Mouse (Mus musculus) hindbrain, postnatal 0 days (tissue): ENCODE measurements around the gene Mgat4a. TPM values are rescaled to one million over a fixed set of nuclear protein-coding genes. Genes with fewer than 3 reads are reported as not detected.
A peak's percentile ranks its signal among the peaks of the same experiment; 100 is the strongest.

Experiments
- ATAC-seq: fragments of 200-750 bp; cut with Nextera tagmentation; 2 replicates; pipeline ENCODE4 v1.8.0; 2017; ENCODE audit warnings: mild to moderate bottlenecking, moderate TSS enrichment, moderate library complexity
- DNase-seq: peaks from one replicate; pipeline ENCODE4 v3.0.0-alpha.2; 2015; ENCODE audit warnings: low spot score
- H3K27ac ChIP-seq: fragments of 300-500 bp; sonication (generic); 2 replicates; pipeline ENCODE4 v1.5.1; 2014; ENCODE audit warnings: mild to moderate bottlenecking
- H3K27me3 ChIP-seq: fragments of 300-500 bp; sonication (generic); 2 replicates; pipeline ENCODE4 v1.6.1; 2014; ENCODE audit warnings: low read length, mixed read lengths; ENCODE audit not compliant: insufficient read depth
- H3K36me3 ChIP-seq: fragments of 300-500 bp; sonication (generic); 2 replicates; pipeline ENCODE4 v1.6.1; 2014; ENCODE audit warnings: low read length, mixed read lengths; ENCODE audit not compliant: insufficient read depth
- H3K4me1 ChIP-seq: fragments of 300-500 bp; sonication (generic); 2 replicates; pipeline ENCODE4 v1.6.1; 2014; ENCODE audit warnings: antibody characterized with exemption, low read length, mixed read lengths; ENCODE audit not compliant: insufficient read depth
- H3K4me2 ChIP-seq: fragments of 300-500 bp; sonication (generic); 2 replicates; pipeline ENCODE4 v1.6.1; 2014; ENCODE audit warnings: low read depth, mild to moderate bottlenecking, low read length, moderate library complexity, mixed read lengths
- H3K4me3 ChIP-seq: fragments of 300-500 bp; sonication (generic); 2 replicates; pipeline ENCODE4 v1.5.1; 2014; ENCODE audit warnings: low read length
- H3K9ac ChIP-seq: fragments of 300-500 bp; sonication (generic); replicated peaks from 2 replicates; pipeline ENCODE4 v1.6.1; 2014; ENCODE audit warnings: mild to moderate bottlenecking, low read length, moderate library complexity, mixed read lengths
- H3K9me3 ChIP-seq: fragments of 300-500 bp; sonication (generic); 2 replicates; pipeline ENCODE4 v1.6.1; 2016; ENCODE audit warnings: low read length, mixed read lengths
- CTCF ChIP-seq: IDR thresholded peaks from 2 replicates; pipeline ENCODE4 v1.5.1; 2016; ENCODE audit warnings: antibody characterized with exemption, control low read depth, low read depth
- WGBS: fragments of 180-500 bp; shearing (Covaris S2); extraction: QIAGEN DNeasy Blood & Tissue Kit; methylation state at CpG from one replicate; pipeline ENCODE4 v1.1.7; 2014; 5-methylcytosine and 5-hydroxymethylcytosine counted together
- polyA plus RNA-seq: library from polyadenylated mRNA; unstranded; fragments of >200 nt; fragmentation: Nextera tagmentation; extraction: Ambion mirVana; gene quantifications from 2 replicates; pipeline ENCODE4 v1.2.1, GENCODE M21; 2015
- total RNA-seq: library from RNA; depleted of rRNA; stranded (reverse); fragments of >200 nt; gene quantifications from 2 replicates; pipeline ENCODE4 v1.2.3, GENCODE M21; 2014

The Mgat4a gene
- total and polyA plus RNA-seq, 2 experiments from 2014 or later = 10.5 to 20.0 TPM

DNA sequence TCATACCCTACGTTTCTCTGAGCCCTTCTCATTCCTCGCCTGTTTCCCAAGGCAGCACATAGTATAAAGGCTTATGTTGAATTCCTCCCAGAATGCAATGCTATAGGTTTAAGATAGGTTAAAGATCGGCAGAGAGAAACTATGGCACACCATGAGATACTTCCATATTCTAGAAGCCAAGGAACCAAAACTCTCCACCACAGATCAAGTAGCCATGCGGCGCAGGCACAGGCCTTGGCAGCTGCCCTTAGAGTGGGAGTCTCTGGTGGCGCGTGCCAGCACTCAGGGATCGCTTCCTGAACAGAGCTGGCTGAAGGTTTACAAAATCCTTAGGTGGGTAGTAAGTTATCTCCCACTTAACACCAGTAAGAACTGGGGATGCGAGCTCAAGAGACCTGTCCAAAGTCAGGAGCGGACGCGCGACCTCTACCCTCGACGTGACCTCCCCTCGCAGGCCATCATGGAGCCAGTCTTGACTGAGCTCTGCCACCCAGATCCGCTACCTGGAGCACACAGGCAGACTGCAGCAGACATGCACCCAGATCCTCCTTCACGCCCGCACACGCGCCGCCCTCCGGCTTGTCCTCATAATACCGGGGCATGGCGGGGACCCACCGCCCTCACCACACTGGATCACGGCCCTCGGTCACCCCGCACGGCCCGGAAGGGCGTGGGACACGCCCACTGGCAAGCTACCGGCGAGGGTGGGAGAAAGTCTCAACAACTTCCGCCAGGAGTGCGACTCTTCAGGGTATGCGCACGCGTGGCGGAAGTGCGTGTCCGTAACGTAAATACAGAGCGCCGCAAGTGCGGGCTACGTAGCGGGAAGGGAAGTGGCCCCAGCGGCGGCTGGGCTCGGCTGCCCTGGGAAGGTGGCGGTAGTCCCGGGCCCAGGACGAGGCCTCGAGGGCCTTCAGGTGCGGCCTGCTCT is 111.2 kb downstream of the Mgat4a start, which contains the start of the genes Coa5 and Unc50:
TSS of gene Coa5 (minus strand) at position 738 of the 931 bp plus-strand sequence.
TSS of gene Unc50 (plus strand) at position 774 of the 931 bp plus-strand sequence.
- no peak for TF ChIP-seq CTCF
- Histone ChIP-seq H3K9ac (peak within 1 kb of the TSS; percentile 79), H3K4me2 (peak within 1 kb of the TSS; percentile 93), H3K4me3 (peak within 1 kb of the TSS; percentile 97), H3K36me3 (peaks cover 17% of the 10 kb centered on the region; the same call in 1 of the 2 replicates), H3K4me1 (peaks cover 12% of the 10 kb centered on the region; the same call in 1 of the 2 replicates), H3K9me3 (no peaks in the 10 kb centered on the region), H3K27me3 (no peaks in the 10 kb centered on the region), H3K27ac (peak within 1 kb of the TSS; percentile 85)
- ATAC-seq = peak; percentile 99
- 3% methylated on average over 57 of the region's 57 CpGs for WGBS
- peak; percentile 99 for DNase-seq

- Histone ChIP-seq H3K9me3 (no peaks in the 10 kb centered on the region), H3K4me3 (peak overlapping the region; percentile 97), H3K27me3 (no peaks in the 10 kb centered on the region), H3K9ac (peak overlapping the region; percentile 79), H3K27ac (no peak overlapping the region), H3K36me3 (peaks cover 15% of the 10 kb centered on the region; the same call in 1 of the 2 replicates), H3K4me1 (peaks cover 12% of the 10 kb centered on the region; the same call in 1 of the 2 replicates), H3K4me2 (peak overlapping the region; percentile 93)
- no peak for TF ChIP-seq CTCF
- DNase-seq = no peak
- ATAC-seq = no peak
- 62% methylated on average over 2 of the region's 2 CpGs for WGBS
Measured at GRCm38 (mm10) chr1:37428911-37429310, 111.9 kb downstream of the Mgat4a start.

DNA sequence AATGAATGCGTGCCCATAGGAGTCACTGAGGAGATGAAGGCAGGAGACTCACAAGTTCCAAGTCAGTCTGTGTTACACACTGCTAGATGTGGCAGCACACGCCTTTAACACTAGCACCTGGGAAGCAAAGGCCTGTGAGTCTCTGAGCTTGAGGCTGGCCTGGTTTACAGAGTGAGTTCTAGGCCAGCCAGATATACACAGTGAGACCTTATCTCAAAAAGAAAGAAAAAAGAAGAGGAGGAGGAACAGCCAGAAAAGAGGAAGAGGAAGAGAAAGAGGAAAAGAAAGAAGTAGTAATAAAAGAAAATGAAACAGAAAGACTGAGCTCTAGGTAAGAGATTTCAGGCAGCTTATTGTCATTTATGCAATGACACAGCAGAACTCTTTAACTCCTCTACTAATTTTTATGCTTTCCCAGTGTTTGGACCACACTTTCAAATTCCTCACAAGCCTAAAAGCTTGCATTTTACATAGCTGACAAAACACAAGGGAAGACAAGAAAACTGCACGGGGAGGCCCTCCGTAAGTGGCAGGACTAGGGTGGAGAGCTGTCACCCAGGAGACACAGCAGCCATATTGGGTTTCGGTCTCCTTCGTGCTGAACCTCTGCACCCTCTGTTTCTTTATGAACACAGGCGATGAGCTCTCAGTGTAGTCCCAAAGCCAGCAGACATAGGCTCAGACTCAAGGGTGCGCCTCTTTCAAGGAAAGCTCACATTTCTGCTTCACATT is 113.5 kb downstream of the Mgat4a start:
- Histone ChIP-seq H3K9me3 (no peaks in the 10 kb centered on the region), H3K9ac (no peak overlapping the region), H3K36me3 (peaks cover 1% of the 10 kb centered on the region; the same call in 1 of the 2 replicates), H3K27me3 (no peaks in the 10 kb centered on the region), H3K4me1 (peaks cover 12% of the 10 kb centered on the region; the same call in 1 of the 2 replicates), H3K4me2 (no peak overlapping the region), H3K4me3 (no peak overlapping the region), H3K27ac (no peak overlapping the region)
- DNase-seq (no peak), ATAC-seq (no peak)
- no peak for TF ChIP-seq CTCF
- 96% methylated on average over 8 of the region's 8 CpGs for WGBS

- ATAC-seq (peak; percentile 79), DNase-seq (peak; percentile 71)
- TF ChIP-seq CTCF = peak; percentile 100
- Histone ChIP-seq H3K27ac (no peak overlapping the region), H3K27me3 (no peaks in the 10 kb centered on the region), H3K9me3 (no peaks in the 10 kb centered on the region), H3K36me3 (peaks cover 17% of the 10 kb centered on the region), H3K4me1 (no peaks in the 10 kb centered on the region), H3K4me3 (no peak overlapping the region), H3K4me2 (no peak overlapping the region), H3K9ac (no peak overlapping the region)
- WGBS = 95% methylated on average over 1 of the region's 1 CpGs
Measured at GRCm38 (mm10) chr1:37419420-37419819, 121.4 kb downstream of the Mgat4a start.

- H3K4me3 ChIP-seq = no peak overlapping the region
- no peak overlapping the region for H3K4me2 ChIP-seq
- 90% methylated on average over 1 of the region's 1 CpGs for WGBS
- H3K9ac ChIP-seq = no peak overlapping the region
- no peak overlapping the region for H3K27ac ChIP-seq
- H3K4me1 ChIP-seq = no peaks in the 10 kb centered on the region
- no peaks in the 10 kb centered on the region for H3K9me3 ChIP-seq
- ATAC-seq (no peak), DNase-seq (no peak)
- peaks cover 16% of the 10 kb centered on the region for H3K36me3 ChIP-seq
- no peak for TF ChIP-seq CTCF
- no peaks in the 10 kb centered on the region for H3K27me3 ChIP-seq
Measured at GRCm38 (mm10) chr1:37415394-37415793, 125.4 kb downstream of the Mgat4a start.

DNA sequence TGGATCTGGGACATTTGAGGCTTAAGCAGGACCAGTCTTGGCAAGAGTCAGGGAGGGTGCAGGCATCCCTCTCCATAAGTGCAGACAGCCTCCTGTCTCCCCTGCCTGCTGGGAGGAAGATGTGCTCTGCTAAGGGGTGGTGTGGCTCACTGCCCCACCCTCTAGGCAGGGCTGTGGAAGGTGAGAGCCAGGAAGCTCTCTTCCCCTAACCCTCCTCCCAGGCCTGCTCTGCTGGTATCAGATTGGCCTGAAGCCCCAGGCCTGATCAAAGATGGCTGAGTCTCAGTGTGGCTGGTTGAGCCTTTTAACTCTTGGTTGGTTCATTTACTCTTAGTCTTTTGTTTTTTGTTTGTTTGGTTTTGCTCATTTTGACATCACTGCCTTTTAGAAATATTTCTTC is 131.2 kb downstream of the Mgat4a start:
- Histone ChIP-seq H3K4me2 (no peak overlapping the region), H3K27ac (no peak overlapping the region), H3K9ac (no peak overlapping the region), H3K27me3 (no peaks in the 10 kb centered on the region), H3K4me1 (no peaks in the 10 kb centered on the region), H3K9me3 (no peaks in the 10 kb centered on the region), H3K36me3 (no peaks in the 10 kb centered on the region), H3K4me3 (no peak overlapping the region)
- ATAC-seq = no peak
- no peak for TF ChIP-seq CTCF
- DNase-seq = no peak
